Mouse (Mus musculus): ENCODE measurements around the gene Scgn.

The Scgn gene

GRCm38 (mm10) chr13:23990928-23991327 lies at the start of gene Scgn:
Gene Scgn (minus strand): TSS chr13:23991214.
- Histone ChIP-seq H3K36me3 (ENCODE audit: control insufficient read depth, insufficient read depth, low read length, poor library complexity, severe bottlenecking) (no peaks in the 10 kb centered on the region), H3K27me3 (ENCODE audit: control insufficient read depth, insufficient read depth, low read length, poor library complexity, severe bottlenecking) (no peaks in the 10 kb centered on the region)
- DNase-seq (ENCODE audit: low read depth, low spot score) = peak; percentile 56

GRCm38 (mm10) chr13:24040221-24040620 lies 49.2 kb upstream of the Scgn start:
- Histone ChIP-seq H3K27me3 (ENCODE audit: control insufficient read depth, insufficient read depth, low read length, poor library complexity, severe bottlenecking) (no peaks in the 10 kb centered on the region), H3K36me3 (ENCODE audit: control insufficient read depth, insufficient read depth, low read length, poor library complexity, severe bottlenecking) (peaks cover 3% of the 10 kb centered on the region; the same call in 1 of the 2 replicates)
- no peak for DNase-seq (ENCODE audit: low read depth, low spot score)

DNA sequence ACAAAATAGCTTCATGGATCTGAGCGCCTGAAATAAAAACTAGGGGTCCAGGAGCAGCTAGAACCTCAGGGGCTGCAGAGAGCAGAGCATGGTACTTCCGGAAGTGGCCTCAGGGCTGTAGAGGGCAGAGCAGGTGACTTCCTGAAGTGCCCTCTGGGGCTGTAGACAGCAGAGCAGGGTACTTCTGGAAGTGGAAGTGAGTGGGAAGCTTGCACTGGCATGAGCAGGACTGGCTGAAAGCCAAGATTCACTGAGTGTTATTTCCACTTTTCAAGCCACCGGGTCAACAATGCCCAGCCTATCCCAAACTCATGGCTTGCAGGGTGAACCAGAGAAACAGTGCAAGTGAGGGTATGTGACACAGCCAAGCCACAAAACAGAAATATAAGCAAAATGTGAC lies 46.5 kb upstream of the Scgn start:
- Histone ChIP-seq H3K36me3 (ENCODE audit: control insufficient read depth, insufficient read depth, low read length, poor library complexity, severe bottlenecking) (peaks cover 4% of the 10 kb centered on the region; the same call in 1 of the 2 replicates), H3K27me3 (ENCODE audit: control insufficient read depth, insufficient read depth, low read length, poor library complexity, severe bottlenecking) (no peaks in the 10 kb centered on the region)
- DNase-seq (ENCODE audit: low read depth, low spot score) = peak; percentile 3

GRCm38 (mm10) chr13:24036150-24036549 lies 45.1 kb upstream of the Scgn start:
- Histone ChIP-seq H3K36me3 (ENCODE audit: control insufficient read depth, insufficient read depth, low read length, poor library complexity, severe bottlenecking) (0 out of 2 replicates have a peak, but pooled peaks cover 1% of the 10 kb centered on the region), H3K27me3 (ENCODE audit: control insufficient read depth, insufficient read depth, low read length, poor library complexity, severe bottlenecking) (no peaks in the 10 kb centered on the region)
- no peak for DNase-seq (ENCODE audit: low read depth, low spot score)

DNA sequence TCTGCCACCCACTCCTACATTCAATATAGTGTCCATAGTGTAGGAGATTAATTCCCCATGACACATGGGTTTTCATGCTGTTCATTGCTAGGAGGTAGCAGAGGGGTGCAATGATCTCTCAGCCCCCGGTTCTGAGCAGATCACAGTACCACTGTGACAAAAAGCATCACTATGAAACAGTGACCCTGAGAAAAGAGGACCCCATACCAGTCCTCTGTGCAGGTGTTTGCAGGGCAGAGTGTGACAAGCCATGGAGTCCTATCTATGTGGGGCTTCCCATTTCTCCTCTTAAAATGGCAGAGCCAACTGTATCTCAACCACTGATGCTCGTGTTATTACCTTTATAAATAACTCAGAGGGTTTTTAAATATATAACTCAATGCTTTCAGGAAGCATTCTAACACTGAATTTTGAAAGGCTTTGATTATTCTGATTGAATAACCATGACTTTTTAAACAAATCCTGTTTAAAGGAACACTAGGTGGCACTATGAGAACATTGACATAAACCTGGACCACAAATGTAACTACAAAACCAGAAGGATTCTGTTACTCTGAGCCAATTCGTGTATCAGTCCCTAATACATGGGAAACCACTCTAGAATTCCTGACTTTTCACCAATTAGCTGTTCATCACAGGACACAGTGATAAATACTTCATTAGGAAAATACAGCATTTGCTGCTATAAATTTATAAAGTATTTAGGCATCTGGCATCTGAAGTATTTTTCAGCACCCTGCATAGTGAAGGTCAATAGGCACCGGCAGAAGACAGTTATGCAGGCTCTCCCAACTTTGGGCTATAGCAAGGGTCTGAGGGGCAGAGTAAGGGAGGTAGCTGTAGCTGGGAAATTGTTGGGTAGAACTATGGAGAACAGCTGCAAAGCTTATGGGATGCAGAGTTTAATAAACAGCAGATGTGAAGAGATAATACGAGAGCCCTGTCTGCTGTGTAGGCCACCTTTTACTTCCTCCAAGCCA lies 36.5 kb upstream of the Scgn start:
- Histone ChIP-seq H3K36me3 (ENCODE audit: control insufficient read depth, insufficient read depth, low read length, poor library complexity, severe bottlenecking) (0 out of 2 replicates have a peak, but pooled peaks cover 1% of the 10 kb centered on the region), H3K27me3 (ENCODE audit: control insufficient read depth, insufficient read depth, low read length, poor library complexity, severe bottlenecking) (no peaks in the 10 kb centered on the region)
- DNase-seq (ENCODE audit: low read depth, low spot score) = peak; percentile 44

DNA sequence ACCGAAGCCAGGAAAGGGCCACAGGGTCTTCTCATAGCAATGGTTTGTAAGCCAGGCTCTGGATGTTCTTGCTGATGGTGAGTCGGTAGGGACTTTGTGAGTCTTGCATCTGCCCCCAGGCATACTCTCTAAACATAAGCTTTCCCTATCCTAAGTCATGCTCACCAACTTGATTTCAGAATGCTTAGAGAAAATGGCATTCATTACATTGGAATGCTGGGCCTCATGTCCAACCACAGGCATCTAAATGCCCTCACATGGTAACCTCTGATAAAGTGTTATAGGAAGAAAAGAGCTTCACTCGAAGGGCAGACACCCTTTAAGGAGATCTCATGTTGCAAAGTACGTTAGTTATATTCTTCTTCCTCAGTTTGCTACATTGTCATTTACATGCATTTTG lies 27.5 kb upstream of the Scgn start:
- DNase-seq (ENCODE audit: low read depth, low spot score) = no peak
- Histone ChIP-seq H3K27me3 (ENCODE audit: control insufficient read depth, insufficient read depth, low read length, poor library complexity, severe bottlenecking) (no peaks in the 10 kb centered on the region), H3K36me3 (ENCODE audit: control insufficient read depth, insufficient read depth, low read length, poor library complexity, severe bottlenecking) (peaks cover 2% of the 10 kb centered on the region)

GRCm38 (mm10) chr13:24005528-24005927 lies 14.5 kb upstream of the Scgn start:
- DNase-seq (ENCODE audit: low read depth, low spot score) = no peak
- no peaks in the 10 kb centered on the region for H3K36me3 ChIP-seq (ENCODE audit: control insufficient read depth, insufficient read depth, low read length, poor library complexity, severe bottlenecking)
- no peaks in the 10 kb centered on the region for H3K27me3 ChIP-seq (ENCODE audit: control insufficient read depth, insufficient read depth, low read length, poor library complexity, severe bottlenecking)

- DNase-seq (ENCODE audit: low read depth, low spot score) = no peak
- Histone ChIP-seq H3K36me3 (ENCODE audit: control insufficient read depth, insufficient read depth, low read length, poor library complexity, severe bottlenecking) (no peaks in the 10 kb centered on the region), H3K27me3 (ENCODE audit: control insufficient read depth, insufficient read depth, low read length, poor library complexity, severe bottlenecking) (no peaks in the 10 kb centered on the region)
Observed at GRCm38 (mm10) chr13:24001797-24002196, 10.8 kb upstream of the Scgn start.

GRCm38 (mm10) chr13:24001081-24001480 lies 10.1 kb upstream of the Scgn start:
- DNase-seq (ENCODE audit: low read depth, low spot score) = no peak
- no peaks in the 10 kb centered on the region for H3K27me3 ChIP-seq (ENCODE audit: control insufficient read depth, insufficient read depth, low read length, poor library complexity, severe bottlenecking)
- H3K36me3 ChIP-seq (ENCODE audit: control insufficient read depth, insufficient read depth, low read length, poor library complexity, severe bottlenecking) = no peaks in the 10 kb centered on the region

DNA sequence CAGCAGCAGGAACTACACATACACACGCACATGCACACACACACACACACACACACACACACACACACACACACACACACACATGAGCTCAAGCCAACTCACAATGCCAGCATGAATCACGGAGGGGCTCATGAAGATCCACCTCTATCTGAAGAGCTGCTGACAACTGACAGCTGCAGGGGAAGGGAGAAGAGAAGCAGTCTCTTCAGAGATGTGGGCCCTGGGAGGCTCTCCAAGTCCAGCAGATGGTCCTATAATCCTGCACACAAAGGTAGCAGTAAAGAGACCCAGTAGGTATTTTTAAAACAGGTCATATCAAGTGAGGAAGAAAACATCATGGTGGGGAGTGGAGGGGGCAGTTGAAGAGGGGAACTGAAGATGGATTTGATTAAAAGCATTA lies 7.8 kb upstream of the Scgn start:
- no peaks in the 10 kb centered on the region for H3K27me3 ChIP-seq (ENCODE audit: control insufficient read depth, insufficient read depth, low read length, poor library complexity, severe bottlenecking)
- no peaks in the 10 kb centered on the region for H3K36me3 ChIP-seq (ENCODE audit: control insufficient read depth, insufficient read depth, low read length, poor library complexity, severe bottlenecking)
- no peak for DNase-seq (ENCODE audit: low read depth, low spot score)

DNA sequence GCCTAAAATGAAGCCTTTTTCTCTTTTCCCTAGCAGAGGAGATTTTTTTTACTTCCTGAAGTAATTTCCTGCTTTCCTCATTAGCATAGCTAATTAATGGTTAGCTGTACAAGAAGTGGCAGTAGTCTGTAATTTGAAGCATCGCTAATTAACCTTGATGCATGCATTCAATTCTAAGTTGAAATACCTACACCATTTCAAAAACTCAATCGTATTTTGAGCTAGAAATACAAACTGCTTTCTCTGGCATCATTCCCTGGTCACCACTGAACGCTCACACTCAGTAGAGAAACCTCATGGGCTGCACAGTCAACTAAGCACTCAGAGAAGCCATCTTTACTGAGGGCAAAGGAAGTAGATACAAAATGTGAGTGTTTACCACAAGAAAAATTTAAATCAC lies 3.7 kb upstream of the Scgn start:
- no peaks in the 10 kb centered on the region for H3K27me3 ChIP-seq (ENCODE audit: control insufficient read depth, insufficient read depth, low read length, poor library complexity, severe bottlenecking)
- H3K36me3 ChIP-seq (ENCODE audit: control insufficient read depth, insufficient read depth, low read length, poor library complexity, severe bottlenecking) = no peaks in the 10 kb centered on the region
- DNase-seq (ENCODE audit: low read depth, low spot score) = no peak

DNA sequence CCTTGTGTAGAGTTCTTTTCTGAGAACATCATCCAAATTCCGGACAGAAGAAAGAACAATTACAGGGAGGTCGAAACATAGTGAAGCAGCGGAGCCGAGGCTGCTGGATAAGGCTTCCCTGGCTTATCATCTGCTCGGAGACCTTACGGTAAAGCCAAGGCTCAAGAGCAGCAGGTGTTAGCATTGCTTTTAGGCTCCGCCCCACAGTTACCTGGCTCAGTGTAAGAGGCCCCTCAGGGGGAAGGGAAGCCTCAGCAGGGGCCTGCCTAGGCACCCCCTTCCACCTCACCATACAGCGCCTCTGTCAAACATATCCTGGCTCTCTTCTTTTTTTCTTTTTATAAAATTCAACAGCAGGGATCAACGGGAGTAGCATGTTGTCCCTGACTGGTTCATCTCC lies 3.0 kb upstream of the Scgn start:
- no peaks in the 10 kb centered on the region for H3K36me3 ChIP-seq (ENCODE audit: control insufficient read depth, insufficient read depth, low read length, poor library complexity, severe bottlenecking)
- DNase-seq (ENCODE audit: low read depth, low spot score) = no peak
- H3K27me3 ChIP-seq (ENCODE audit: control insufficient read depth, insufficient read depth, low read length, poor library complexity, severe bottlenecking) = no peaks in the 10 kb centered on the region

DNA sequence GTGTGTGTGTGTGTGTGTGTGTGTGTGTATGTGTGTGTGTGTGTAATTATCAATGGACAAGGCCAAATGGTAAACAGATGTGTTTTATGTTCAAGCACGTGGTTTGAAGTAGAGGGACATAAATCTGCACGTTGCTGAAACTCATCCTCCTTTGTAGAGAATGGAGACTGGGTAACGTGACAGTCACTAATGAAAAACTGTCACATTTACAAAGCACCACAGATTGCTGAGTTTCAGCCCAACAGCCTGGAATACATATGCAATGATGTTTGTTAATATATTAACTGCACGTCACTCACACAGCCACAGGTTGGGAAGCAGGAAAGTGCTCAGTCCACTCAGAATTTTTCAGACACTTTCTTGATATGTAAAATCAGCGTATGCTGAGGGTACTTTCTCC lies 563 bp downstream of the Scgn start:
- H3K36me3 ChIP-seq (ENCODE audit: control insufficient read depth, insufficient read depth, low read length, poor library complexity, severe bottlenecking) = no peaks in the 10 kb centered on the region
- no peak for DNase-seq (ENCODE audit: low read depth, low spot score)
- H3K27me3 ChIP-seq (ENCODE audit: control insufficient read depth, insufficient read depth, low read length, poor library complexity, severe bottlenecking) = no peaks in the 10 kb centered on the region

DNA sequence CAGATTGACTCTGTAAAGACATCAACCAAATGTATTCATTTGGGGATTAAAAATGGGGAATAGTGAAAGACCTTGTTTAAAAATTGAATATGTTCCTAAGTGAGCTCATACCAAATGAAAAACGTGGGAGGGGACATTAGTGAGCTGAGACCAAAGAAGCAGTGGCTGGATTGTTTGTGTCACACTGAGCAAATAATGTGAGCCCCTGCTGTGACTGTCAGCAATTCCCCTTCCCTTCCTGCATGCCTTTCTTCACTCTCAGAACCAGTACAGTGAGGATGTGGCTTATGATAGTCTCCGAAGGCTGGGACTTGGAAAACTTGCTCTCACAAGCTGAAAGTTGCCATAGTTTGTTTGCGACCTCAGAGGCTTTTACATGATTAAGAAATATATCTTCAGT lies 5.9 kb downstream of the Scgn start:
- Histone ChIP-seq H3K36me3 (ENCODE audit: control insufficient read depth, insufficient read depth, low read length, poor library complexity, severe bottlenecking) (no peaks in the 10 kb centered on the region), H3K27me3 (ENCODE audit: control insufficient read depth, insufficient read depth, low read length, poor library complexity, severe bottlenecking) (no peaks in the 10 kb centered on the region)

DNA sequence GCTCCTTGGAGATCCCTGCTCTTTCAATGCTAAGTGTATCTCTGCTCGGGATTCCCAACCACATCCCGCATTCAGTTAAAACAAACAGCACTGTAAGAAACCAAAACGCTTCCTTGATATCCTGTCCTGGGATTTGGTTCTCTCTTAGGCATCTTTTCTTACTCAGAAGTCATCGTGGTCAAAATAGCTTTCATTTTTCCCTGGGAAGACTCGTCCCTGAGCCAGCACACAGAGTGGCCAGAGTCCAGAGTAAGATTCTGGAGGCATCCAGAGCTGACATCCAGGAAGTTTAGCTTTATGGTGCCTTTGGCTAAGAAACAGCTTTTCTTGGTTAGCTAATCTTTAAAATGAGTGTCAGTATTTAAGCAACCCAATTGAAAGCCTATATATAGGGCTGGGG lies 18.7 kb downstream of the Scgn start:
- no peak for DNase-seq (ENCODE audit: low read depth, low spot score)
- H3K36me3 ChIP-seq (ENCODE audit: control insufficient read depth, insufficient read depth, low read length, poor library complexity, severe bottlenecking) = no peaks in the 10 kb centered on the region

More for the DNA sequence above, 5.9 kb downstream of the Scgn start:
- no peak for DNase-seq (ENCODE audit: low read depth, low spot score)

More for the DNA sequence above, 18.7 kb downstream of the Scgn start:
- no peaks in the 10 kb centered on the region for H3K27me3 ChIP-seq (ENCODE audit: control insufficient read depth, insufficient read depth, low read length, poor library complexity, severe bottlenecking)

All from splenic B cell, adult 2 months (primary cell).